Mouse (Mus musculus) forebrain, embryonic 14.5 days (tissue): Measurements from ENCODE around the gene Arhgef26. TPM values are rescaled to one million over a fixed set of nuclear protein-coding genes. Genes with fewer than 3 reads are reported as not detected.

Experiments used
- ATAC-seq: fragments of 200-750 bp; cut with Nextera tagmentation; 2 replicates; pipeline ENCODE4 v1.8.0; 2017; ENCODE audit warnings: mild to moderate bottlenecking, moderate library complexity
- DNase-seq: peaks from one replicate; pipeline ENCODE4 v3.0.0-alpha.2; 2015; ENCODE audit warnings: low spot score
- H3K27ac ChIP-seq: fragments of 300-500 bp; sonication (generic); 2 replicates; pipeline ENCODE4 v1.5.1; 2014; ENCODE audit warnings: low read depth, mild to moderate bottlenecking, control low read depth, low read length, moderate library complexity
- H3K27me3 ChIP-seq: fragments of 300-500 bp; sonication (generic); replicated peaks from 2 replicates; pipeline ENCODE4 v1.6.1; 2014; ENCODE audit warnings: low read length, control low read depth, mixed read lengths; ENCODE audit not compliant: control insufficient read depth, insufficient read depth
- H3K36me3 ChIP-seq: fragments of 300-500 bp; sonication (generic); 2 replicates; pipeline ENCODE4 v1.6.1; 2014; ENCODE audit warnings: low read length, control low read depth; ENCODE audit not compliant: control insufficient read depth, insufficient read depth
- H3K4me1 ChIP-seq: fragments of 300-500 bp; sonication (generic); 2 replicates; pipeline ENCODE4 v1.6.1; 2014; ENCODE audit warnings: antibody characterized with exemption, low read length, control low read depth; ENCODE audit not compliant: control insufficient read depth, insufficient read depth
- H3K4me2 ChIP-seq: fragments of 300-500 bp; sonication (generic); 2 replicates; pipeline ENCODE4 v1.6.1; 2014; ENCODE audit warnings: mild to moderate bottlenecking, control low read depth, low read length
- H3K4me3 ChIP-seq: fragments of 300-500 bp; sonication (generic); 2 replicates; pipeline ENCODE4 v1.5.1; 2014; ENCODE audit warnings: low read depth, low read length, control low read depth
- H3K9ac ChIP-seq: fragments of 300-500 bp; sonication (generic); 2 replicates; pipeline ENCODE4 v1.6.1; 2014; ENCODE audit warnings: mild to moderate bottlenecking, low read length, control low read depth, moderate library complexity
- H3K9me3 ChIP-seq: fragments of 300-500 bp; sonication (generic); replicated peaks from 2 replicates; pipeline ENCODE4 v1.6.1; 2016; ENCODE audit warnings: low read length, control low read depth, mixed read lengths; ENCODE audit not compliant: control insufficient read depth
- WGBS: fragments of 180-500 bp; shearing (Covaris S2); extraction: QIAGEN DNeasy Blood & Tissue Kit; methylation state at CpG from one replicate; pipeline ENCODE4 v1.1.7; 2014; 5-methylcytosine and 5-hydroxymethylcytosine counted together
- polyA plus RNA-seq: library from polyadenylated mRNA; unstranded; fragments of >200 nt; fragmentation: Nextera tagmentation; extraction: Ambion mirVana; gene quantifications from 2 replicates; pipeline ENCODE4 v1.2.1, GENCODE M21; 2014

Gene Arhgef26
- polyA plus RNA-seq, 1 experiment from 2014 or later: 7.2 TPM

GRCm38 (mm10) chr3:62374831-62375230 is 36.7 kb downstream of the Arhgef26 start:
- DNase-seq (no peak), ATAC-seq (no peak)
- 92% methylated on average over 6 of the region's 6 CpGs for WGBS
- H3K36me3 ChIP-seq: no peaks in the 10 kb centered on the region
- no peaks in the 10 kb centered on the region for H3K9me3 ChIP-seq
- no peaks in the 10 kb centered on the region for H3K27me3 ChIP-seq
- H3K9ac ChIP-seq: no peak overlapping the region
- H3K27ac ChIP-seq: no peak overlapping the region
- no peak overlapping the region for H3K4me3 ChIP-seq
- no peak overlapping the region for H3K4me2 ChIP-seq
- no peaks in the 10 kb centered on the region for H3K4me1 ChIP-seq

GRCm38 (mm10) chr3:62376719-62377118 is 38.6 kb downstream of the Arhgef26 start:
- Histone ChIP-seq H3K4me1 (no peaks in the 10 kb centered on the region), H3K4me3 (no peak overlapping the region), H3K4me2 (no peak overlapping the region), H3K27me3 (no peaks in the 10 kb centered on the region), H3K27ac (no peak overlapping the region), H3K36me3 (no peaks in the 10 kb centered on the region), H3K9ac (no peak overlapping the region), H3K9me3 (no peaks in the 10 kb centered on the region)
- ATAC-seq (no peak), DNase-seq (no peak)
- 95% methylated on average over 2 of the region's 2 CpGs for WGBS

- ATAC-seq (no peak), DNase-seq (no peak)
- H3K27me3 ChIP-seq: no peaks in the 10 kb centered on the region
- H3K4me3 ChIP-seq: no peak overlapping the region
- no peaks in the 10 kb centered on the region for H3K36me3 ChIP-seq
- H3K27ac ChIP-seq: no peak overlapping the region
- no peaks in the 10 kb centered on the region for H3K4me1 ChIP-seq
- WGBS: 88% methylated on average over 5 of the region's 5 CpGs
- no peak overlapping the region for H3K4me2 ChIP-seq
- no peaks in the 10 kb centered on the region for H3K9me3 ChIP-seq
- H3K9ac ChIP-seq: no peak overlapping the region
These were observed 41.8 kb downstream of the Arhgef26 start for GRCm38 (mm10) chr3:62379946-62380345.

- 94% methylated on average over 3 of the region's 3 CpGs for WGBS
- H3K4me1 ChIP-seq: no peaks in the 10 kb centered on the region
- no peak for ATAC-seq
- H3K9ac ChIP-seq: no peak overlapping the region
- no peak for DNase-seq
- no peak overlapping the region for H3K4me3 ChIP-seq
- H3K36me3 ChIP-seq: no peaks in the 10 kb centered on the region
- no peaks in the 10 kb centered on the region for H3K27me3 ChIP-seq
- no peaks in the 10 kb centered on the region for H3K9me3 ChIP-seq
- H3K27ac ChIP-seq: no peak overlapping the region
- H3K4me2 ChIP-seq: no peak overlapping the region
These were observed 42.3 kb downstream of the Arhgef26 start for GRCm38 (mm10) chr3:62380420-62380819.

GRCm38 (mm10) chr3:62382853-62383252 is 44.7 kb downstream of the Arhgef26 start:
- H3K9me3 ChIP-seq: no peaks in the 10 kb centered on the region
- H3K27ac ChIP-seq: no peak overlapping the region
- H3K4me3 ChIP-seq: no peak overlapping the region
- DNase-seq (no peak), ATAC-seq (no peak)
- no peaks in the 10 kb centered on the region for H3K4me1 ChIP-seq
- WGBS: 85% methylated on average over 1 of the region's 1 CpGs
- no peak overlapping the region for H3K4me2 ChIP-seq
- H3K36me3 ChIP-seq: no peaks in the 10 kb centered on the region
- no peak overlapping the region for H3K9ac ChIP-seq
- no peaks in the 10 kb centered on the region for H3K27me3 ChIP-seq

GRCm38 (mm10) chr3:62392636-62393035 is 54.5 kb downstream of the Arhgef26 start:
- H3K9me3 ChIP-seq: no peaks in the 10 kb centered on the region
- H3K4me3 ChIP-seq: no peak overlapping the region
- no peak overlapping the region for H3K4me2 ChIP-seq
- no peaks in the 10 kb centered on the region for H3K27me3 ChIP-seq
- no peaks in the 10 kb centered on the region for H3K4me1 ChIP-seq
- H3K36me3 ChIP-seq: no peaks in the 10 kb centered on the region
- H3K9ac ChIP-seq: no peak overlapping the region
- H3K27ac ChIP-seq: no peak overlapping the region
- DNase-seq: no peak
- no peak for ATAC-seq

GRCm38 (mm10) chr3:62394284-62394683 is 56.1 kb downstream of the Arhgef26 start:
- Histone ChIP-seq H3K4me2 (no peak overlapping the region), H3K27ac (no peak overlapping the region), H3K9me3 (no peaks in the 10 kb centered on the region), H3K4me3 (no peak overlapping the region), H3K27me3 (no peaks in the 10 kb centered on the region), H3K9ac (no peak overlapping the region), H3K4me1 (no peaks in the 10 kb centered on the region), H3K36me3 (no peaks in the 10 kb centered on the region)
- DNase-seq: no peak
- whole genome bisulfite sequencing: 26% methylated on average over 7 of the region's 7 CpGs
- no peak for ATAC-seq

GRCm38 (mm10) chr3:62395368-62395767 is 57.2 kb downstream of the Arhgef26 start:
- Histone ChIP-seq H3K9ac (no peak overlapping the region), H3K36me3 (no peaks in the 10 kb centered on the region), H3K4me1 (no peaks in the 10 kb centered on the region), H3K27ac (no peak overlapping the region), H3K9me3 (no peaks in the 10 kb centered on the region), H3K4me3 (no peak overlapping the region), H3K27me3 (no peaks in the 10 kb centered on the region), H3K4me2 (no peak overlapping the region)
- DNase-seq: no peak
- no peak for ATAC-seq
- 80% methylated on average over 5 of the region's 5 CpGs for WGBS

GRCm38 (mm10) chr3:62396109-62396508 is 58.0 kb downstream of the Arhgef26 start:
- no peak overlapping the region for H3K9ac ChIP-seq
- no peak for DNase-seq
- no peak overlapping the region for H3K4me2 ChIP-seq
- no peaks in the 10 kb centered on the region for H3K36me3 ChIP-seq
- H3K27me3 ChIP-seq: no peaks in the 10 kb centered on the region
- H3K4me3 ChIP-seq: no peak overlapping the region
- WGBS: 86% methylated on average over 5 of the region's 5 CpGs
- H3K4me1 ChIP-seq: no peaks in the 10 kb centered on the region
- ATAC-seq: no peak
- H3K27ac ChIP-seq: no peak overlapping the region
- H3K9me3 ChIP-seq: no peaks in the 10 kb centered on the region

- Histone ChIP-seq H3K27me3 (no peaks in the 10 kb centered on the region), H3K9me3 (no peaks in the 10 kb centered on the region), H3K4me3 (no peak overlapping the region), H3K27ac (no peak overlapping the region), H3K36me3 (no peaks in the 10 kb centered on the region), H3K4me1 (no peaks in the 10 kb centered on the region), H3K4me2 (no peak overlapping the region), H3K9ac (no peak overlapping the region)
- ATAC-seq (no peak), DNase-seq (no peak)
These were observed 60.0 kb downstream of the Arhgef26 start for GRCm38 (mm10) chr3:62398094-62398493.
